Mouse (Mus musculus) ES-CJ7 (cell line): ENCODE results near the gene Mfsd4b3.
"Not testable (repeated sequence)": the region's sequence is repeated elsewhere in the genome, so short reads cannot be mapped to it uniquely, and the experiment has no call there.

ENCODE experiments used
- DNase-seq: peaks from one replicate; pipeline ENCODE4 v3.0.0; 2011; ENCODE audit warnings: low read depth, low spot score

The Mfsd4b3 gene

GRCm38 (mm10) chr10:39924556-39924955 is 35.4 kb downstream of the Mfsd4b3 start:
- DNase-seq, result not testable (repeated sequence)

- DNase-seq, result no peak
Observed at GRCm38 (mm10) chr10:39912616-39913015, 47.3 kb downstream of the Mfsd4b3 start.

- DNase-seq, result no peak
Observed at GRCm38 (mm10) chr10:39908768-39909441, 51.0 kb downstream of the Mfsd4b3 start.

- no peak for DNase-seq
Observed at GRCm38 (mm10) chr10:39906799-39907658, 52.9 kb downstream of the Mfsd4b3 start.

GRCm38 (mm10) chr10:39904191-39904590 is 55.8 kb downstream of the Mfsd4b3 start:
- DNase-seq, result no peak

- DNase-seq, result peak; percentile 93
Observed at GRCm38 (mm10) chr10:39898874-39899371, 61.0 kb downstream of the Mfsd4b3 start, which contains the start of gene Mfsd4b4. Gene Mfsd4b4 (minus strand): TSS chr10:39899238.
